Mouse (Mus musculus): ENCODE measurements around the gene Tada2a. TPM values are rescaled to one million over a fixed set of nuclear protein-coding genes. Genes with fewer than 3 reads are reported as not detected.

The Tada2a gene
- polyA plus RNA-seq, 1 experiment from 2014 or later = 33.6 TPM

DNA sequence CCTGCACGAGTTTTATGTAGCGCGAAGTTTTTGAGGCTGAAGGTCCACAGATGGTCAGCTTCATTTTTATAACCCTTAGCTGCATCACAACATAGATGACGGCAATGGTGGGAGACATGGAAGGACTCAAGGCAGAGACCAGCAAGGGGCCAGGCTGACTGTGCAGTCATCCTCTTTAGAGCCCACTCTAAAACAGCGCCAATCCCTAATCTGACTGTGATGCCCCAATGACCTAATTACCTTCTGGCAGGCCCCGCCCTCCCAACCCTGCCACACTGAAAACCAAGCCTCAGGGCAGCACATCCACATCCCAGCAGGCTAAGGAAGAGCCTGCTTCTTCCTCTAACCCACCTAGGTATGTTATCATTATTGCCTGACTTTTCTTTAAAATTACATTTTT is 68.8 kb downstream of the Tada2a start:
- no peak overlapping the region for H3K9ac ChIP-seq
- 0 out of 2 replicates have a peak, but pooled peaks cover 3% of the 10 kb centered on the region for H3K27me3 ChIP-seq
- no peak overlapping the region for H3K4me2 ChIP-seq
- no peak overlapping the region for H3K4me3 ChIP-seq
- H3K27ac ChIP-seq = no peak overlapping the region
- 74% methylated on average over 6 of the region's 6 CpGs for WGBS
- H3K9me3 ChIP-seq = no peaks in the 10 kb centered on the region
- no peak for ATAC-seq (ENCODE audit: borderline replicate concordance, extremely low read depth, low FRiP score, low TSS enrichment)
- no peaks in the 10 kb centered on the region for H3K36me3 ChIP-seq
- H3K4me1 ChIP-seq = peaks cover 5% of the 10 kb centered on the region

DNA sequence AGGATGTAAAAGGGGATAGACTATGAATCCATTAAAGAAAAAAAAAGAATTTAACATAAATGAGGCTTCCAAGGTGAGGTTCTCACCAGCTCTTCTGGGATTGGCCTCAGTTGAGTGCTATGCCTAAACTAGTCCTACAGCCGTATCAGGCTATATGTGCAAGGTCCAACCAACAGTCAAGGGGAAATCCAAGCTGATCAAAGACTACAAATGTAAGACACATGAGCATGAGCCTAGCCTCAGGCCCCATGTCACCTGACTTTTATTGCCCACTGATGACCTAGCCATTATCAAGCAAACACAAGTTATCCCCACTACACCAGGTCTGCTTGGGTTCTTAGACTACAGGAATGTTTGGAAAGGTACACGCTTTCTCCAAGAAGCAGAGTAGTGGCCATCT is 69.6 kb downstream of the Tada2a start:
- H3K9ac ChIP-seq = no peak overlapping the region
- H3K4me2 ChIP-seq = no peak overlapping the region
- no peak for ATAC-seq (ENCODE audit: borderline replicate concordance, extremely low read depth, low FRiP score, low TSS enrichment)
- no peaks in the 10 kb centered on the region for H3K36me3 ChIP-seq
- H3K27ac ChIP-seq = no peak overlapping the region
- H3K4me1 ChIP-seq = peaks cover 3% of the 10 kb centered on the region
- H3K9me3 ChIP-seq = no peaks in the 10 kb centered on the region
- no peaks in the 10 kb centered on the region for H3K27me3 ChIP-seq
- WGBS = 91% methylated on average over 2 of the region's 2 CpGs
- no peak overlapping the region for H3K4me3 ChIP-seq

DNA sequence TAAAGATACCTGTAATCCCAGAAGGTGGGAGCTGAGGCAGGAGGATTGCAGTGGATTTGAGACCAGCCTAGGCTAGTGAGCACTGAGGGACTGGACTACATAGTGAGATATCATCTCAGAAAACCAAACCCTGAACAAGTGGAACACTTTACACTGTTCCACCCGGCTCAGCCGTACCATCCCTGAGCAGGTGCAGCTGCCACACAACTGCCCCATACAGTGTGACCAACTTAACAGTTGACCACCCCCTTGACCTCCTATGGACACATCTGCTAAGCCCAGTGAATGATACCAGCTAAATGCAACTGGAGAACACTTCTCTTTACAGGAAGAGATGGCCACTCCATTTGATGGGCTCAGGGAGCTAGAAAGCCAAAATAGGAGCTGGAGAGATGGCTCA is 72.0 kb downstream of the Tada2a start:
- Histone ChIP-seq H3K9ac (no peak overlapping the region), H3K27me3 (no peaks in the 10 kb centered on the region), H3K4me3 (no peak overlapping the region), H3K9me3 (no peaks in the 10 kb centered on the region), H3K36me3 (no peaks in the 10 kb centered on the region), H3K27ac (no peak overlapping the region), H3K4me1 (peaks cover 7% of the 10 kb centered on the region; the same call in 1 of the 2 replicates), H3K4me2 (no peak overlapping the region)
- no peak for ATAC-seq (ENCODE audit: borderline replicate concordance, extremely low read depth, low FRiP score, low TSS enrichment)
- 88% methylated on average over 2 of the region's 2 CpGs for WGBS

DNA sequence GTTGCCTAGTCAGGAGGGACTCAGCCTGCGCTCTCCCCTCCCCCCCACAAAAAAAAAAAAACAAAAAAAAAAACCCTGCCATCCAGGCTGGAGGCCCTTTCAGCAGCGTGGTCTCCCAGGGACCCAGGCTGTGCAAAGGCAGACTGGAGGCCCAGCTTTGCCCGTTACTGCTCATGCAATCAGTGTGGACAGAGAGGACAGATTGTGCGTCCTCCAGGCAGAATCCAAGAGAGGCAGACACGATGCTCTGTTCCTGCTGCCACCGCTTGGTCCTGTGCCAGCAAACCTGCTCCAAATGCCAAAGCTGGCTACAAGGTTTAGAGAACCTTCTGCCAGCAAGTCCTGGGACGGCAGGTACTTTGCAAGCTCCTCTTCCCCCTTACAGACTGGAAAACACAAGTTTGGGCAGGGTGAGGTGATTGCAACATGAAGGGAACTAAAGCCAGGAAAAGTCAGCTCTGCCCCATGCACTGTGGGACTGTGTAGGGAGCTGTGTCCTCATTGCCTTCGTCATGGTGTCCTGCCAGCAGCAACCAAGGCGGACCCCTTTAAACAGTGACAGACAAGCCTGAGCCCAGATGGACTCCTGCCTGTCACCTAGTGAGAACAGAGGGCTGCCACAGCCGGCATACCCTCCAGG is 75.8 kb downstream of the Tada2a start:
- WGBS = 60% methylated on average over 10 of the region's 10 CpGs
- no peaks in the 10 kb centered on the region for H3K27me3 ChIP-seq
- H3K9me3 ChIP-seq = no peaks in the 10 kb centered on the region
- no peaks in the 10 kb centered on the region for H3K36me3 ChIP-seq
- H3K9ac ChIP-seq = no peak overlapping the region
- no peak overlapping the region for H3K4me3 ChIP-seq
- no peak overlapping the region for H3K4me2 ChIP-seq
- peaks cover 15% of the 10 kb centered on the region for H3K4me1 ChIP-seq
- H3K27ac ChIP-seq = 0 out of 2 replicates have a peak overlapping the region, but pooled peaks have one; percentile 3
- peak; percentile 41; the same call in 1 of the 2 replicates for ATAC-seq (ENCODE audit: borderline replicate concordance, extremely low read depth, low FRiP score, low TSS enrichment)

DNA sequence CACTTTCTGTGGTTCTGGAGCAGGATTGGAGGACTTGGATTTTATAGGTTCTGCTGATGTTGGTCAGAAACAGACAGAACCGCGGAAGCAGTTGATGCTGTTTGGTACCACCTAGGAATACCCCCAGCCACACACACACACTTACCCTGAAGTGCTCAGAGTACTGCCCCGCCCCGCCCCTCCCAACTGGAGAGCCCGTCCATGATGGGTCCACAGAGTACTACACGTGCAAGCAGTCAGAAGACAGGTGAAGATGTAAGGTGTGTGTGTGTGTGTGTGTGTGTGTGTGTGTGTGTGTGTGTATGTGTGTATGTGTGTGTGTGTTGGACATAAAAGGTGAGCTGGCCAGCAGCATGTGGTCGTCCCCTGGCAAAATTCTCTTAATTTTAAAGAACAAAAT is 76.3 kb downstream of the Tada2a start:
- Histone ChIP-seq H3K27me3 (no peaks in the 10 kb centered on the region), H3K36me3 (no peaks in the 10 kb centered on the region), H3K9me3 (no peaks in the 10 kb centered on the region), H3K4me3 (no peak overlapping the region), H3K9ac (no peak overlapping the region), H3K4me1 (peaks cover 20% of the 10 kb centered on the region), H3K4me2 (no peak overlapping the region), H3K27ac (no peak overlapping the region)
- ATAC-seq (ENCODE audit: borderline replicate concordance, extremely low read depth, low FRiP score, low TSS enrichment) = no peak
- WGBS = 82% methylated on average over 7 of the region's 7 CpGs

DNA sequence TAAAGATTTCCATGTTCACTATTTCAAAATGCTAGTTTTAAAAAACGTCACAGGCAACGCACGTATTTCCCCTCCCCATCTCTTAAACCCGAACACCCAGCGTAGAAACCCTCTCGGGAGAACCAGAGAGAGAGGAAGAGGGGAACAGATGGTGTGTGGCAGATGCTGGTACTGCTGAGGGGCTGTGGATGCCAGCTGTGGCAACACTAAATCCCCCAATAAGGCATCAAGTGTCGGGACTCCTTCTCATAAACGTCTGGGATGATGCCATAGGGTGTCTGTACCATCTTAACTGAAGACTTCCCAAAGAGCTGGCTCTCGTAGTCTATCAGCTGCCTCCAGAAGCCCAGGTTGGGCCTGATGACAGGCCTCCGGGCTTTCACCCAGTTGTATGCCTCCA is 81.0 kb downstream of the Tada2a start:
- H3K27ac ChIP-seq = peak overlapping the region; percentile 39; the same call in 1 of the 2 replicates
- no peak overlapping the region for H3K9ac ChIP-seq
- no peak overlapping the region for H3K4me2 ChIP-seq
- no peak overlapping the region for H3K4me3 ChIP-seq
- H3K9me3 ChIP-seq = no peaks in the 10 kb centered on the region
- ATAC-seq (ENCODE audit: borderline replicate concordance, extremely low read depth, low FRiP score, low TSS enrichment) = no peak
- no peaks in the 10 kb centered on the region for H3K36me3 ChIP-seq
- H3K4me1 ChIP-seq = peaks cover 24% of the 10 kb centered on the region
- whole genome bisulfite sequencing = 78% methylated on average over 10 of the region's 10 CpGs
- H3K27me3 ChIP-seq = no peaks in the 10 kb centered on the region

DNA sequence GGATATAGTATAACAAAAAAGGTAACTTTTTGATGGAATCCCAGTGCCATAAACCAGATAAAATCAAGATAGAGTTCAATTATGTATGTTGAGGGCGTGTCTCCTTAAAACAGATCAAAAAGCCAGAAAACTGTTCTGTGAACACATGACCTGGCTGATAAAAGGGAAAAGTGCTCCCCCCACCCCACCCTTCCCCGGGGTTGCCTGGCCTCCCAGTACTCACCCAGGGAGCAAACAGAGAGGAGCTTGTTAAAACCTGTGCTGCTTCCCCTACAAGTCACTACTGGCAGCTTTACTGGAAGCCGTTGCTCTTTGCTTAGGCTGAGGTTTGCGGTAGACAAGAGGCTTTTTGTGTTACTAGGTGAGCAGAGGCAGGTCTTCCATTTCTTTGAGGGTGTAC is 82.1 kb downstream of the Tada2a start:
- Histone ChIP-seq H3K9me3 (no peaks in the 10 kb centered on the region), H3K4me2 (no peak overlapping the region), H3K4me3 (no peak overlapping the region), H3K27ac (peak overlapping the region; percentile 77), H3K4me1 (peaks cover 28% of the 10 kb centered on the region), H3K27me3 (no peaks in the 10 kb centered on the region), H3K36me3 (no peaks in the 10 kb centered on the region), H3K9ac (no peak overlapping the region)
- WGBS = 48% methylated on average over 4 of the region's 4 CpGs
- no peak for ATAC-seq (ENCODE audit: borderline replicate concordance, extremely low read depth, low FRiP score, low TSS enrichment)

DNA sequence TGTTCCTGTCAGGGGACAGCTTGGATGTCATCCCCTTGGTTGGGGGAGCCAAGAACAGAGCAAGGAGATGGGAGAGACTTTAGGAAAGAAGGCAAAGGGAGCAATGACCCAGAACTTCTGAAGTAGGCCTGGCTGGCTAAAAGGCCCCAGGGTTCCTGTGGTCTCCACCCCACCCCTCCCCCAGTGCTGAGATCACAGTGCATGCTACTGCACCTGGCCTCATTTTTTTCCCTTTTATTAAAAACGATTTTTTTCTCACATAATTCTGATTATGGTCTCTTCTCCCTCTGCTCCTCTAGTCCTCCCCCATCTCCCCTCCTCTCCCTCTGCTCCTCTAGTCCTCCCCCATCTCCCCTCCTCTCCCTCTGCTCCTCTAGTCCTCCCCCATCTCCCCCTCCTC is 84.4 kb downstream of the Tada2a start:
- WGBS = 38% methylated on average over 1 of the region's 1 CpGs
- H3K4me3 ChIP-seq = no peak overlapping the region

DNA sequence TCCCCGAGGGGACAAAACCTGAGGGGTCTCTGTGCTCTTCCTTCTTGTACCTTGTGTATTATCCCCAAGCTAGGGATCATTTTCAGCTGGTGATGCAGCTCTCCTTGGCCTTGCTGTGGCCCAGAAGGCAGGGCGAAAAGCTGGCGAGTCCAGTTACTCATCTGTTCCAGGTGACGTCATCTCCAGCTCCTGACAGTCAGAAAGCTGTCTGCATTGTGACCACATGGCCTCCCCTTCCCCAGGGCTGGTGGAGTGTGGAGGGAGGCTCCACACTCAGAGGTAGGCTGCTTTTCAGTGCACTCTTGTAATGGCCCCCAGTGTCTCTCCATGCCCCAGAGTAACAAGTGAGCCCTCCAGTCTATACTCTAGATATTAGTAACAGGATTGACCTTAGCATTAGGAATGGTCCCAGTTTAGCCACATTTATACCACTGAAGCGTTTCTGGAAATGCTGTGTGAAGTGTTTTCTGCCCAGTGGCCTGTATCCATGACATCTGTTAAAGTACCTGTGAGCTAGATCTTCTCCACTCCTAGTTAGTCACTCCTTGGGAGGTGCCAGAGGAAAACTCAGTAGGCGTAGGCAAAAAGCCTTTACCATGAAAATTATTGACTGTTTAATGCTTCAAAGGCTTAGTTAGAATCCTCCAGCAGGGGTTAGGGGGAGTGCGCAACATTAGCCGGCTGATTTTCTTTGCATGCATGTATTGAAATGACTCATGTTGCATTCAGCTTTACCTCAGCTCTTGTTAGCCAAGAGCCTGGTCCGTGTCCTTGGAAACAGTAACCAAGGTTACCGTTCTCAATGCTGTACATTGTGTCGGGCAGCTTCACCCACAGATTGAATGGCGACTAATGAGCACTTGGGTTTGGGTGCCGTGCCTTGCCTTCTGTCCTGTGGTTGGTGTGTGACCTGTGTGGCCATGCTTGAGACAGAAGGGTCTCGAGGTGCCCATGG is 86.3 kb downstream of the Tada2a start:
- Histone ChIP-seq H3K27ac (no peak overlapping the region), H3K36me3 (no peaks in the 10 kb centered on the region), H3K4me2 (no peak overlapping the region), H3K9me3 (no peaks in the 10 kb centered on the region), H3K27me3 (no peaks in the 10 kb centered on the region), H3K4me1 (peaks cover 25% of the 10 kb centered on the region), H3K4me3 (no peak overlapping the region), H3K9ac (no peak overlapping the region)
- WGBS = 57% methylated on average over 14 of the region's 14 CpGs
- peak; percentile 28; the same call in 1 of the 2 replicates for ATAC-seq (ENCODE audit: borderline replicate concordance, extremely low read depth, low FRiP score, low TSS enrichment)

More for the DNA sequence above, 84.4 kb downstream of the Tada2a start:
- no peak overlapping the region for H3K4me2 ChIP-seq
- H3K27me3 ChIP-seq = no peaks in the 10 kb centered on the region
- H3K9me3 ChIP-seq = no peaks in the 10 kb centered on the region
- ATAC-seq (ENCODE audit: borderline replicate concordance, extremely low read depth, low FRiP score, low TSS enrichment) = no peak
- H3K4me1 ChIP-seq = peaks cover 37% of the 10 kb centered on the region
- no peak overlapping the region for H3K27ac ChIP-seq
- H3K9ac ChIP-seq = no peak overlapping the region
- no peaks in the 10 kb centered on the region for H3K36me3 ChIP-seq

DNA sequence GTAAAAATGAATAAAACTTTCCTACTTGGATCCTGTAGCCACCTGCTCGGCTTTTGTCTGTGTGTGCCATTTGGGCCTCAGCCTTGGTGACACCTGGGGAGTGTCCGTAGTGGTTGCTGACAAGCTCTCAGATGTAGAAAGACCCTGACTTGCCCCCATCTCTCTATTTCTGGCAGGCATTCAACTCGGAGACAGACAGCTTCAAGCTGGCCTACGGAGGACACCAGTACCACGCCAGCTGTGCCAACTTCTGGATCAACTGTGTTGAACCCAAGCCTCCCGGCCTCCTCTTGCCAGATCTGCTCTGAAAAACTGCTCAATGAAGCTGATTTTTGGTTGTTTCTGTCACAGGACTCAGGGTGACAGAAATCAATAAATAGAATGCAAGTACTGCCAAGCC is 88.8 kb downstream of the Tada2a start:
- no peaks in the 10 kb centered on the region for H3K27me3 ChIP-seq
- no peak overlapping the region for H3K4me3 ChIP-seq
- no peak overlapping the region for H3K4me2 ChIP-seq
- H3K4me1 ChIP-seq = peaks cover 19% of the 10 kb centered on the region
- H3K36me3 ChIP-seq = no peaks in the 10 kb centered on the region
- H3K9ac ChIP-seq = no peak overlapping the region
- H3K27ac ChIP-seq = no peak overlapping the region
- ATAC-seq (ENCODE audit: borderline replicate concordance, extremely low read depth, low FRiP score, low TSS enrichment) = 0 out of 2 replicates have a peak, but pooled peaks have one; percentile 23
- WGBS = 46% methylated on average over 6 of the region's 6 CpGs
- H3K9me3 ChIP-seq = no peaks in the 10 kb centered on the region

DNA sequence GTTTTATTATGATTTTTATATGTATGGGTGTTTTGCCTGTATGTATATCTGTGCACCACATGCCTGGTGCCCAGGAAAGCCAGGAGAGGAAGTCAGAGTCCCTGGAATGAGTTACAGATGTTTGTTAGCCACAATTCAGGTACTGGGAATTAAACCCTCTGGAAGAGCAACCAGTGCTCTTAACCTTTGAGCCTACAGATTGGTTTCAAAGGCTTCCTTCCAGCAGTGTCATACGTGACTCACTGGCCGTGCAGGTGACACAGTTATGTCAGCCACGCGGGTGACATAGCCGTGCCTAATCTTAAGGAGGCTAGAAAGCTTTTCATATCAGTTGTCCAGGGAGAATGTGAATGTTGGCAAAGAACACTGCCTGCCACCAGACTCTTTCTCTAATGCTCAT is 95.7 kb downstream of the Tada2a start:
- 0 out of 2 replicates have a peak, but pooled peaks cover 4% of the 10 kb centered on the region for H3K36me3 ChIP-seq

DNA sequence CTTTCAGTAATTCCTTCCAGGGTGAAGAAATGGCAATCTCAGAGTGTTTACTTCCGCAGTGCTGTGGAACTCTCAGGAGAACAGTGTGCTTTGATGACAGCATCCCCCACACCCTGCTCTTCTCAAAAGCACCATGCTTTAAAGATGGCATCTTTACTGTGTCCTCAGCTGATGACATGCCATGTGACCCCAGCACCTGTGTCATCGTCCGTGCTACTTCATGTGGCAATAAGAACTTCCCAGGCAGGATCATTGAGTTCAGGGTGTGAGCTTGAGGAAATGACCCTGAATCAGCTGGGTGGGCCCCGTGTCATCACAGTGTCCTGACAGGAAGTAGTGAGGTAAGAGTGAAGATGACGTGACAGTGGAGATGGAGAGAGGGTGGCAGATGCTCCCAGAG is 96.8 kb downstream of the Tada2a start:
- no peaks in the 10 kb centered on the region for H3K9me3 ChIP-seq
- no peak for ATAC-seq (ENCODE audit: borderline replicate concordance, extremely low read depth, low FRiP score, low TSS enrichment)
- no peak overlapping the region for H3K4me3 ChIP-seq
- no peaks in the 10 kb centered on the region for H3K27me3 ChIP-seq
- 70% methylated on average over 5 of the region's 5 CpGs for WGBS
- no peak overlapping the region for H3K9ac ChIP-seq
- no peak overlapping the region for H3K27ac ChIP-seq
- H3K36me3 ChIP-seq = 0 out of 2 replicates have a peak, but pooled peaks cover 4% of the 10 kb centered on the region
- 0 out of 2 replicates have a peak, but pooled peaks cover 14% of the 10 kb centered on the region for H3K4me1 ChIP-seq
- no peak overlapping the region for H3K4me2 ChIP-seq

More for the DNA sequence above, 95.7 kb downstream of the Tada2a start:
- Histone ChIP-seq H3K27me3 (no peaks in the 10 kb centered on the region), H3K4me3 (no peak overlapping the region), H3K4me2 (no peak overlapping the region), H3K9me3 (no peaks in the 10 kb centered on the region), H3K9ac (no peak overlapping the region), H3K4me1 (0 out of 2 replicates have a peak, but pooled peaks cover 6% of the 10 kb centered on the region), H3K27ac (no peak overlapping the region)
- ATAC-seq (ENCODE audit: borderline replicate concordance, extremely low read depth, low FRiP score, low TSS enrichment) = no peak
- WGBS = 83% methylated on average over 5 of the region's 5 CpGs
